Mouse (Mus musculus) intestine, embryonic 14.5 days (tissue): ENCODE data around the gene Sh3gl3. TPM values are rescaled to one million over a fixed set of nuclear protein-coding genes. Genes with fewer than 3 reads are reported as not detected.

Experiments
- ATAC-seq: fragments of 200-750 bp; cut with Nextera tagmentation; replicated peaks from 2 replicates; pipeline ENCODE4 v1.8.0; 2017; ENCODE audit warnings: low read depth, moderate number of reproducible peaks, moderate TSS enrichment, moderate library complexity; ENCODE audit not compliant: low FRiP score, low TSS enrichment
- DNase-seq: peaks from one replicate; pipeline ENCODE4 v3.0.0-alpha.2; 2018; ENCODE audit warnings: low spot score
- H3K27ac ChIP-seq: fragments of 300-500 bp; sonication (generic); 2 replicates; pipeline ENCODE4 v1.5.1; 2014; ENCODE audit warnings: low read depth, mild to moderate bottlenecking, control low read depth
- H3K27me3 ChIP-seq: fragments of 300-500 bp; sonication (generic); replicated peaks from 2 replicates; pipeline ENCODE4 v1.6.1; 2014; ENCODE audit warnings: low read length, control low read depth; ENCODE audit not compliant: control insufficient read depth, insufficient read depth
- H3K36me3 ChIP-seq: fragments of 300-500 bp; sonication (generic); 2 replicates; pipeline ENCODE4 v1.6.1; 2014; ENCODE audit warnings: low read length, control low read depth; ENCODE audit not compliant: control insufficient read depth, insufficient read depth
- H3K4me1 ChIP-seq: fragments of 300-500 bp; sonication (generic); replicated peaks from 2 replicates; pipeline ENCODE4 v1.6.1; 2014; ENCODE audit warnings: low read length, control low read depth, mixed read lengths; ENCODE audit not compliant: control insufficient read depth, insufficient read depth
- H3K4me2 ChIP-seq: fragments of 300-500 bp; sonication (generic); 2 replicates; pipeline ENCODE4 v1.6.1; 2014; ENCODE audit warnings: low read length
- H3K4me3 ChIP-seq: fragments of 300-500 bp; sonication (generic); 2 replicates; pipeline ENCODE4 v1.5.1; 2014; ENCODE audit warnings: low read depth, low read length, control low read depth, mixed read lengths
- H3K9ac ChIP-seq: fragments of 300-500 bp; sonication (generic); 2 replicates; pipeline ENCODE4 v1.6.1; 2014; ENCODE audit warnings: mild to moderate bottlenecking, low read length
- H3K9me3 ChIP-seq: fragments of 300-500 bp; sonication (generic); 2 replicates; pipeline ENCODE4 v1.6.1; 2016; ENCODE audit warnings: low read length, control low read depth; ENCODE audit not compliant: control insufficient read depth
- WGBS: fragments of 180-500 bp; shearing (Covaris S2); extraction: QIAGEN DNeasy Blood & Tissue Kit; methylation state at CpG from one replicate; pipeline ENCODE4 v1.1.7; 2014; 5-methylcytosine and 5-hydroxymethylcytosine counted together
- polyA plus RNA-seq: library from polyadenylated mRNA; unstranded; fragments of >200 nt; fragmentation: Nextera tagmentation; extraction: Ambion mirVana; gene quantifications from 2 replicates; pipeline ENCODE4 v1.2.1, GENCODE M21; 2014

Gene Sh3gl3
- polyA plus RNA-seq, 1 experiment from 2014 or later, result 17.4 TPM

- peak; percentile 46 for DNase-seq
These were observed 167.8 kb downstream of the Sh3gl3 start for GRCm38 (mm10) chr7:82341476-82341875.

DNA sequence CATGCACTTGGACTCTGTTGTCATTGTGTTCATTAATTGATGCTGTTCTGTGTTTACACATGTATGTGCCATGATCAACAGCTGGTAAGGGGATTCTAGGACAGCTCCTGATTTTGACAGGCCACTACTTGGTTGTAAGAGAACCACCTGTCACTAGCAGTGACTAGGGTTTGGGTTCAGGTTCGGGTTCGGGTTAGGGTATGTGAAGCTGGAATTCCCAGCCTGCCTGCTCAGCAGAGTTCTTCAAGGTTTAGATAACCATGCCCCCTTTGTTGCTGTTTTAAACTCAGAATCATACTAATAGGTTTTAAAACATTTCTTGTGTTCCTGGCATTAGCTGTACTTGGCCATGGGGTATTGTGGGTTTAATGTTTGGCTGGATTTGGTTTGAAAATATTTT is 173.1 kb downstream of the Sh3gl3 start:
- Histone ChIP-seq H3K4me2 (no peak overlapping the region), H3K4me1 (peaks cover 5% of the 10 kb centered on the region; the same call in 1 of the 2 replicates), H3K9ac (no peak overlapping the region), H3K27me3 (no peaks in the 10 kb centered on the region), H3K27ac (no peak overlapping the region), H3K36me3 (no peaks in the 10 kb centered on the region), H3K4me3 (no peak overlapping the region), H3K9me3 (no peaks in the 10 kb centered on the region)
- no peak for ATAC-seq
- no peak for DNase-seq
- 66% methylated on average over 2 of the region's 2 CpGs for WGBS

More at GRCm38 (mm10) chr7:82341476-82341875, 167.8 kb downstream of the Sh3gl3 start:
- no peak for ATAC-seq
- peaks cover 21% of the 10 kb centered on the region for H3K27me3 ChIP-seq
- no peaks in the 10 kb centered on the region for H3K9me3 ChIP-seq
- no peak overlapping the region for H3K4me3 ChIP-seq
- no peak overlapping the region for H3K4me2 ChIP-seq
- 25% methylated on average over 8 of the region's 8 CpGs for WGBS
- no peak overlapping the region for H3K27ac ChIP-seq
- H3K9ac ChIP-seq, result no peak overlapping the region
- 0 out of 2 replicates have a peak, but pooled peaks cover 4% of the 10 kb centered on the region for H3K4me1 ChIP-seq
- H3K36me3 ChIP-seq, result no peaks in the 10 kb centered on the region

DNA sequence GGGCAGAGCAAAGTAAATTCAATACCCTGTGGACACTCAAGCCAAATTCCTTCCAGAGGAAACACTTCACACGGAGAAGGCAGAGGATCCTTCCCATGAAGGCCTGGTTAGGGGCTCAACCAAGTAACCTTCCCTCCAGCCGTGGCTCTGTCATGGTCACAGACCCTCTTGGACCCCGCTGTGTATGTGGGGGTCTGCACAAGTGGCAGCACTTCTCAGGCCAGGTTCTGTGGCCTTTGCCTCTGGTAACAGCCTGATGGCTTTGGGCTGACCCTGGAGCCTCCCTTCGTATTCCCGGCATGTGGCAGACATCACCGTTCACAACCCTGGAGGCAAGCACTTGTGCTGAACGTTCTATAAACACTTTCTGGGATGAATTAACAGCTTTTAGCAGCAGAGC is 176.2 kb downstream of the Sh3gl3 start:
- no peak overlapping the region for H3K9ac ChIP-seq
- peak overlapping the region; percentile 49 for H3K27ac ChIP-seq
- H3K9me3 ChIP-seq, result no peaks in the 10 kb centered on the region
- H3K27me3 ChIP-seq, result no peaks in the 10 kb centered on the region
- 41% methylated on average over 7 of the region's 7 CpGs for WGBS
- no peak overlapping the region for H3K4me2 ChIP-seq
- ATAC-seq, result no peak
- DNase-seq, result peak; percentile 54
- H3K36me3 ChIP-seq, result no peaks in the 10 kb centered on the region
- peaks cover 8% of the 10 kb centered on the region for H3K4me1 ChIP-seq
- no peak overlapping the region for H3K4me3 ChIP-seq

DNA sequence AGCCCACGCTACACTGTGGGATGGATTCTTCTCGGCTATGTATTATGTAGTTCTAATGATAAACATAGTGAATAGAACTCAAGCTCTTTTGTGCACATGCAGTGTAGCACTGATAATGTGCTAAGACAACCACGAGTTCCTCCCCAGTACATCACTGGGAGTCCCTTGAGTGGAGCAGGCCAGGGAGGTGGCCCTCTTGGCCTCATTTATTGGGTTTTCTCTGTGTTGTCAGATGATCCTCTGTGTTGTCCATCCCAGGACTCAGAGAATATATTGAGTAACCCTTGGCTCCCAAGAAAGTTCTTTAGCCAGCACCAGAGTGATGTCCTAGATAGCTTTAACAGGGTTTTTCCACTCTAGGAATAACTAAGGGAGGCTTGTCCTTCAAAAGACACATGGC is 176.8 kb downstream of the Sh3gl3 start:
- Histone ChIP-seq H3K9ac (no peak overlapping the region), H3K4me1 (peaks cover 8% of the 10 kb centered on the region), H3K27ac (no peak overlapping the region), H3K4me3 (no peak overlapping the region), H3K27me3 (no peaks in the 10 kb centered on the region), H3K9me3 (no peaks in the 10 kb centered on the region), H3K4me2 (no peak overlapping the region), H3K36me3 (no peaks in the 10 kb centered on the region)
- no peak for DNase-seq
- WGBS, result 78% methylated on average over 3 of the region's 3 CpGs
- ATAC-seq, result no peak

Other genes starting within 250 kb of the Sh3gl3 start
- gene Hdgfl3, start 239.4 kb upstream of the Sh3gl3 start, polyA plus RNA-seq, result 17.5 and 19.1 TPM in 2 replicates
- 6.2 and 7.2 TPM in 2 replicates for gene Bnc1, start 181.5 kb upstream of the Sh3gl3 start, polyA plus RNA-seq
- 0.41 and 0.56 TPM in 2 replicates for gene Adamtsl3, start 161.9 kb downstream of the Sh3gl3 start, polyA plus RNA-seq